Mouse (Mus musculus): ENCODE results near the gene Lsmem1. TPM values are rescaled to one million over a fixed set of nuclear protein-coding genes. Genes with fewer than 3 reads are reported as not detected.

Lsmem1 gene
- 0.13 TPM in 1 of 2 replicates, not detected in the other for polyA plus RNA-seq (2015; fragmentation: Nextera tagmentation; extraction: Ambion mirVana)

GRCm38 (mm10) chr12:40199302-40199701 lies at the start of gene Lsmem1:
Lsmem1 (minus strand) TSS chr12:40199490.
- 0 out of 2 replicates have a peak within 1 kb of the TSS, but pooled peaks have one; percentile 8 for H3K4me2 ChIP-seq (ENCODE audit: low read length)
- ATAC-seq (replicated peaks; ENCODE audit: low FRiP score, low read depth) (no peak), DNase-seq (ENCODE audit: low spot score) (no peak)
- H3K27ac ChIP-seq = no peak within 1 kb of the TSS
- peaks cover 23% of the 10 kb centered on the region; the same call in 1 of the 2 replicates for H3K36me3 ChIP-seq (ENCODE audit: insufficient read depth, low read length)
- no peak within 1 kb of the TSS for H3K4me3 ChIP-seq (replicated peaks; ENCODE audit: low read depth, low read length)
- 64% methylated on average over 8 of the region's 8 CpGs for WGBS
- no peak within 1 kb of the TSS for H3K9ac ChIP-seq (ENCODE audit: low read depth, low read length)
- H3K9me3 ChIP-seq (replicated peaks; ENCODE audit: low read length) = no peaks in the 10 kb centered on the region
- H3K27me3 ChIP-seq (ENCODE audit: insufficient read depth, low read length) = no peaks in the 10 kb centered on the region
- no peak for TF ChIP-seq CTCF (IDR thresholded peaks at IDR 0.05; ENCODE audit: low read depth)
- no peaks in the 10 kb centered on the region for H3K4me1 ChIP-seq (replicated peaks; ENCODE audit: insufficient read depth, low read length)

- 60% methylated on average over 5 of the region's 5 CpGs for WGBS
- no peak for TF ChIP-seq CTCF (IDR thresholded peaks at IDR 0.05; ENCODE audit: low read depth)
- no peak within 1 kb of the TSS for H3K9ac ChIP-seq (ENCODE audit: low read depth, low read length)
- ATAC-seq (replicated peaks; ENCODE audit: low FRiP score, low read depth) (no peak), DNase-seq (ENCODE audit: low spot score) (no peak)
- H3K4me3 ChIP-seq (replicated peaks; ENCODE audit: low read depth, low read length) = no peak within 1 kb of the TSS
- H3K27ac ChIP-seq = peak within 1 kb of the TSS; percentile 25; the same call in 1 of the 2 replicates
- H3K4me2 ChIP-seq (ENCODE audit: low read length) = no peak within 1 kb of the TSS
- no peaks in the 10 kb centered on the region for H3K27me3 ChIP-seq (ENCODE audit: insufficient read depth, low read length)
- H3K9me3 ChIP-seq (replicated peaks; ENCODE audit: low read length) = no peaks in the 10 kb centered on the region
- H3K36me3 ChIP-seq (ENCODE audit: insufficient read depth, low read length) = no peaks in the 10 kb centered on the region
- 0 out of 2 replicates have a peak, but pooled peaks cover 2% of the 10 kb centered on the region for H3K4me1 ChIP-seq (replicated peaks; ENCODE audit: insufficient read depth, low read length)
These were observed 49.3 kb upstream of the Lsmem1 start, which contains the start of gene Ifrd1 for GRCm38 (mm10) chr12:40248454-40249180. Ifrd1 (minus strand) TSS chr12:40248504.

- Histone ChIP-seq H3K4me1 (replicated peaks; ENCODE audit: insufficient read depth, low read length) (0 out of 2 replicates have a peak, but pooled peaks cover 2% of the 10 kb centered on the region), H3K4me3 (replicated peaks; ENCODE audit: low read depth, low read length) (no peak overlapping the region), H3K36me3 (ENCODE audit: insufficient read depth, low read length) (no peaks in the 10 kb centered on the region), H3K4me2 (ENCODE audit: low read length) (no peak overlapping the region), H3K27me3 (ENCODE audit: insufficient read depth, low read length) (no peaks in the 10 kb centered on the region), H3K27ac (peak overlapping the region; percentile 25; the same call in 1 of the 2 replicates), H3K9ac (ENCODE audit: low read depth, low read length) (no peak overlapping the region), H3K9me3 (replicated peaks; ENCODE audit: low read length) (no peaks in the 10 kb centered on the region)
- DNase-seq (ENCODE audit: low spot score) (no peak), ATAC-seq (replicated peaks; ENCODE audit: low FRiP score, low read depth) (peak; percentile 91; the same call in 1 of the 2 replicates)
- no peak for TF ChIP-seq CTCF (IDR thresholded peaks at IDR 0.05; ENCODE audit: low read depth)
- 74% methylated on average over 6 of the region's 6 CpGs for WGBS
These were observed 48.7 kb upstream of the Lsmem1 start for GRCm38 (mm10) chr12:40247976-40248375.

- H3K36me3 ChIP-seq (ENCODE audit: insufficient read depth, low read length) = no peaks in the 10 kb centered on the region
- H3K9me3 ChIP-seq (replicated peaks; ENCODE audit: low read length) = no peaks in the 10 kb centered on the region
- H3K27me3 ChIP-seq (ENCODE audit: insufficient read depth, low read length) = no peaks in the 10 kb centered on the region
- H3K4me1 ChIP-seq (replicated peaks; ENCODE audit: insufficient read depth, low read length) = 0 out of 2 replicates have a peak, but pooled peaks cover 2% of the 10 kb centered on the region
- H3K27ac ChIP-seq = no peak overlapping the region
- ATAC-seq (replicated peaks; ENCODE audit: low FRiP score, low read depth) = no peak
- DNase-seq (ENCODE audit: low spot score) = no peak
- H3K4me3 ChIP-seq (replicated peaks; ENCODE audit: low read depth, low read length) = no peak overlapping the region
- no peak for TF ChIP-seq CTCF (IDR thresholded peaks at IDR 0.05; ENCODE audit: low read depth)
- H3K4me2 ChIP-seq (ENCODE audit: low read length) = no peak overlapping the region
- WGBS = 61% methylated on average over 4 of the region's 4 CpGs
- no peak overlapping the region for H3K9ac ChIP-seq (ENCODE audit: low read depth, low read length)
These were observed 48.1 kb upstream of the Lsmem1 start for GRCm38 (mm10) chr12:40247384-40247783.

- H3K27me3 ChIP-seq (ENCODE audit: insufficient read depth, low read length) = no peaks in the 10 kb centered on the region
- no peak overlapping the region for H3K27ac ChIP-seq
- 0 out of 2 replicates have a peak, but pooled peaks cover 2% of the 10 kb centered on the region for H3K4me1 ChIP-seq (replicated peaks; ENCODE audit: insufficient read depth, low read length)
- ATAC-seq (replicated peaks; ENCODE audit: low FRiP score, low read depth) (no peak), DNase-seq (ENCODE audit: low spot score) (no peak)
- no peak for TF ChIP-seq CTCF (IDR thresholded peaks at IDR 0.05; ENCODE audit: low read depth)
- H3K9me3 ChIP-seq (replicated peaks; ENCODE audit: low read length) = no peaks in the 10 kb centered on the region
- no peaks in the 10 kb centered on the region for H3K36me3 ChIP-seq (ENCODE audit: insufficient read depth, low read length)
- 92% methylated on average over 7 of the region's 7 CpGs for WGBS
- no peak overlapping the region for H3K9ac ChIP-seq (ENCODE audit: low read depth, low read length)
- no peak overlapping the region for H3K4me3 ChIP-seq (replicated peaks; ENCODE audit: low read depth, low read length)
- H3K4me2 ChIP-seq (ENCODE audit: low read length) = no peak overlapping the region
These were observed 46.2 kb upstream of the Lsmem1 start for GRCm38 (mm10) chr12:40245434-40245970.

- Histone ChIP-seq H3K27ac (no peak overlapping the region), H3K9me3 (replicated peaks; ENCODE audit: low read length) (no peaks in the 10 kb centered on the region), H3K4me3 (replicated peaks; ENCODE audit: low read depth, low read length) (no peak overlapping the region), H3K36me3 (ENCODE audit: insufficient read depth, low read length) (no peaks in the 10 kb centered on the region), H3K4me2 (ENCODE audit: low read length) (no peak overlapping the region), H3K9ac (ENCODE audit: low read depth, low read length) (no peak overlapping the region), H3K27me3 (ENCODE audit: insufficient read depth, low read length) (no peaks in the 10 kb centered on the region), H3K4me1 (replicated peaks; ENCODE audit: insufficient read depth, low read length) (no peaks in the 10 kb centered on the region)
- DNase-seq (ENCODE audit: low spot score) (no peak), ATAC-seq (replicated peaks; ENCODE audit: low FRiP score, low read depth) (no peak)
- TF ChIP-seq CTCF (IDR thresholded peaks at IDR 0.05; ENCODE audit: low read depth) = no peak
- WGBS = 95% methylated on average over 5 of the region's 5 CpGs
These were observed 45.6 kb upstream of the Lsmem1 start for GRCm38 (mm10) chr12:40244926-40245325.
